Mouse (Mus musculus) kidney, embryonic 15.5 days (tissue): ENCODE data around the gene Phactr2. TPM values are rescaled to one million over a fixed set of nuclear protein-coding genes. Genes with fewer than 3 reads are reported as not detected.

Source experiments
- ATAC-seq: fragments of 200-750 bp; cut with Nextera tagmentation; replicated peaks from 2 replicates; pipeline ENCODE4 v1.8.0; 2017; ENCODE audit warnings: moderate TSS enrichment; ENCODE audit not compliant: low FRiP score
- H3K27ac ChIP-seq: fragments of 300-500 bp; sonication (generic); 2 replicates; pipeline ENCODE4 v1.5.1; 2015; ENCODE audit warnings: mild to moderate bottlenecking, inconsistent platforms
- H3K27me3 ChIP-seq: fragments of 300-500 bp; sonication (generic); 2 replicates; pipeline ENCODE4 v1.6.1; 2015; ENCODE audit warnings: inconsistent platforms
- H3K36me3 ChIP-seq: fragments of 300-500 bp; sonication (generic); 2 replicates; pipeline ENCODE4 v1.6.1; 2015; ENCODE audit warnings: inconsistent platforms
- H3K4me1 ChIP-seq: fragments of 300-500 bp; sonication (generic); 2 replicates; pipeline ENCODE4 v1.6.1; 2015; ENCODE audit warnings: inconsistent platforms
- H3K4me2 ChIP-seq: fragments of 300-500 bp; sonication (generic); 2 replicates; pipeline ENCODE4 v1.6.1; 2015; ENCODE audit warnings: moderate library complexity, mild to moderate bottlenecking, inconsistent platforms
- H3K4me3 ChIP-seq: fragments of 300-500 bp; sonication (generic); replicated peaks from 2 replicates; pipeline ENCODE4 v1.5.1; 2015; ENCODE audit warnings: mild to moderate bottlenecking, inconsistent platforms
- H3K9ac ChIP-seq: fragments of 300-500 bp; sonication (generic); 2 replicates; pipeline ENCODE4 v1.6.1; 2015; ENCODE audit warnings: mild to moderate bottlenecking, inconsistent platforms
- H3K9me3 ChIP-seq: fragments of 300-500 bp; sonication (generic); replicated peaks from 2 replicates; pipeline ENCODE4 v1.6.1; 2016; ENCODE audit warnings: inconsistent platforms
- WGBS: fragments of 180-500 bp; shearing (Covaris S2); methylation state at CpG from one replicate; pipeline ENCODE4 v1.1.7; 2015; ENCODE audit warnings: mixed read lengths; 5-methylcytosine and 5-hydroxymethylcytosine counted together
- polyA plus RNA-seq: library from polyadenylated mRNA; unstranded; fragments of >200 nt; fragmentation: Nextera tagmentation; extraction: Ambion mirVana; gene quantifications from 2 replicates; pipeline ENCODE4 v1.2.1, GENCODE M21; 2015

Phactr2 gene
- polyA plus RNA-seq, 1 experiment from 2014 or later = 30.6 TPM

DNA sequence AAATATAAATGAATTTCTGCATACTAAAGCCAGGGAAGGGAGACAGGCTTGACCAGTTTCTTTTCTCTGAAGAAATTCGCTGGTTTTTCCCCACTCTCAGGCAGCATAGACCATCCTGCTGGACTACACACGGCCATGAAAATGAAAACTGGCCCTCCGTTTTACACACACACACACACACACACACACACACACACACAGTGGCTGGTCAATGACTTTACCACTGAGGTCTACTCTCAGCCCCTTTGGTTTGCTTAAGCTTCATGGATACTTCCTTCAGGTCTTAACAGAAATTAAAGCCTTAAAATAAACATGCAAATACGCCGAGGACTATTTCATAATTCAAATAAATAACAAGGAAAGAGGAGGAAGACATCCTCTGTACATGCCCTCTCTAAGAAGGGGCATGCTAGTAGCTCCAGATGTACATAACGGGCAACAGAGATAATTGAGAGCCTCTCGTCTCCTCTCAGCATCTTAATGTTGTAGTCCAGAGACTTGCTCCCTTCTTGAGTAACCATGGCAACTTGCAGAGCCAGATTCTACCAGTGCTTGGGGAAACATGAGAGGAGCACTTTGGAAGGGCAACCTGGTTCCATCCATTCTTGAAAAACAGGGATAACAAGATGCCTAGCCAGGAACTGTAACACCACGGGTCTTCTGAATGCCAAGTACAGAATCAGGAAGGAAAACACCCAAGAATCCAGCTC, 184.8 kb downstream of the Phactr2 start:
- no peak for ATAC-seq
- WGBS = 89% methylated on average over 8 of the region's 8 CpGs
- Histone ChIP-seq H3K36me3 (peaks cover 12% of the 10 kb centered on the region), H3K4me3 (no peak overlapping the region), H3K27ac (no peak overlapping the region), H3K27me3 (no peaks in the 10 kb centered on the region), H3K9me3 (no peaks in the 10 kb centered on the region), H3K4me1 (no peaks in the 10 kb centered on the region), H3K4me2 (no peak overlapping the region), H3K9ac (no peak overlapping the region)

- WGBS = 94% methylated on average over 5 of the region's 5 CpGs
- Histone ChIP-seq H3K27me3 (no peaks in the 10 kb centered on the region), H3K4me3 (no peak overlapping the region), H3K9me3 (no peaks in the 10 kb centered on the region), H3K9ac (no peak overlapping the region), H3K4me2 (no peak overlapping the region), H3K27ac (no peak overlapping the region), H3K4me1 (no peaks in the 10 kb centered on the region), H3K36me3 (peaks cover 12% of the 10 kb centered on the region)
- no peak for ATAC-seq
These were observed 185.9 kb downstream of the Phactr2 start for GRCm38 (mm10) chr10:13288296-13288695.

- Histone ChIP-seq H3K27me3 (no peaks in the 10 kb centered on the region), H3K9me3 (no peaks in the 10 kb centered on the region), H3K4me1 (no peaks in the 10 kb centered on the region), H3K4me3 (no peak overlapping the region), H3K36me3 (0 out of 2 replicates have a peak, but pooled peaks cover 7% of the 10 kb centered on the region), H3K9ac (no peak overlapping the region), H3K27ac (no peak overlapping the region), H3K4me2 (no peak overlapping the region)
- 70% methylated on average over 4 of the region's 4 CpGs for WGBS
- ATAC-seq = no peak
These were observed 190.8 kb downstream of the Phactr2 start for GRCm38 (mm10) chr10:13283441-13283840.

DNA sequence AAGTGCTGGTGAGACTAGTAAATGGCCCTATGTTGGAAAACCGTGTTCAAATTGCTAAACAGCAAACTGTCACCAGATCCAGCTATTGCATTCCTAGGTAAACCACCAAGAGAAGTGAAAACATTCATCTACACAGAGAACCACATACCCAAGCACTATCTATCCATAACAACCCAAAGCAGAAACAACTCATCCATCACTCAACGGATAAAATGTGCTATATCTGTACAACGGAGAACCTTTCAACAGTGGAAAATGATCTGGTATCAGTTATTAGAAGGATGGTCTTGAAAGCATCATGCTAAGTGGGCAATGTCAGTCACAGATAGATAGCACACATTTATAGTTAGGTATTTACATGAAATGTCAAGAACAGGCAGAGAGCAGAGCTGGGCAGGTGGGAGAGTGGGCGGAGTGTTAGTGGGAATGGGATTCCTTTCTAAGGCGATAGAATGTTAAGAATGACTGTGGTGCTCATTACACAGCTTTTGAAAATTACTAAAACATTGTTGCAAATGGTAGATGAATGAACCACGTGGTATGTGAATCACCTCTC, 193.8 kb downstream of the Phactr2 start:
- Histone ChIP-seq H3K4me1 (no peaks in the 10 kb centered on the region), H3K9ac (no peak overlapping the region), H3K27me3 (no peaks in the 10 kb centered on the region), H3K4me3 (no peak overlapping the region), H3K27ac (no peak overlapping the region), H3K4me2 (no peak overlapping the region), H3K36me3 (0 out of 2 replicates have a peak, but pooled peaks cover 10% of the 10 kb centered on the region), H3K9me3 (no peaks in the 10 kb centered on the region)
- no peak for ATAC-seq
- WGBS = 85% methylated on average over 6 of the region's 6 CpGs

DNA sequence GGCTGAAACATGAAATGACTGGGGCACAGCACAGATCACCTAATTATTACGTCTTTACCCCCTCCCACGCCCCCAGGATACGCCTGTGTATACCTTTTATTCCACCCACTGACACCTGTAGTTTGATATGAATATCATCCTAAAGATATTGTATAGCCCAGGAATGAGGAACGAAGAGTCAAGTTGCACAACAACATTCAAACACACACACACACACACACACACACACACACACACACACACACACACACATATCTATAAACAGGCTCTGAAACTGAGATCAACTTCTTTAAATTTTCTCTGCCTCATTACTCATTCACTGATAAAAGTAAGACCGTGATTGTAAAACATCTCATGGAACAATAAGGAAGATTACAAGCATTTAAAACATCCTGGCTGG, 197.9 kb downstream of the Phactr2 start:
- no peak overlapping the region for H3K4me3 ChIP-seq
- ATAC-seq = no peak
- WGBS = 88% methylated on average over 5 of the region's 5 CpGs

DNA sequence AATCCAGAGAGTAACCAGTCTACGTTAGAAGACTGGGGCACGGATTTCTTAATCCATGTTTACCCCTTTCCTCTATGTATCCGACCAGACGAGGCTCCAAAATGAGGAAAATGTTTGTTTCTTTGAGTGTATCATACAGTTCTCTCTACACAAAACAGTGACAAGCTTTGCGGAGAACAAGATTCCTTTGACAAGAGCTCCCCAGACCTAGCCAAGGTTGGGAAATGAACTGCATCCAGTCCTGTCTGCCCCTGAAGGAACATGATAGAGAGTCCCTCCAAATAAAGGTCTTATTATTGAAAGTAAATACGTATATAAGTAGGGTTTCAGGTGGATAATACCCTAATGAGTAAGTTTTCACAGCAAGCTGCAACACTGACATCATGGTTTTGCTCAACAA, 199.1 kb downstream of the Phactr2 start:
- ATAC-seq = no peak
- peaks cover 11% of the 10 kb centered on the region for H3K4me1 ChIP-seq
- H3K9me3 ChIP-seq = no peaks in the 10 kb centered on the region
- 0 out of 2 replicates have a peak, but pooled peaks cover 8% of the 10 kb centered on the region for H3K36me3 ChIP-seq
- H3K9ac ChIP-seq = no peak overlapping the region
- no peaks in the 10 kb centered on the region for H3K27me3 ChIP-seq
- no peak overlapping the region for H3K27ac ChIP-seq
- no peak overlapping the region for H3K4me2 ChIP-seq
- no peak overlapping the region for H3K4me3 ChIP-seq
- WGBS = 92% methylated on average over 6 of the region's 6 CpGs

More for the DNA sequence above, 197.9 kb downstream of the Phactr2 start:
- Histone ChIP-seq H3K27me3 (no peaks in the 10 kb centered on the region), H3K4me1 (0 out of 2 replicates have a peak, but pooled peaks cover 4% of the 10 kb centered on the region), H3K9ac (no peak overlapping the region), H3K4me2 (no peak overlapping the region), H3K27ac (no peak overlapping the region), H3K9me3 (no peaks in the 10 kb centered on the region), H3K36me3 (0 out of 2 replicates have a peak, but pooled peaks cover 10% of the 10 kb centered on the region)

DNA sequence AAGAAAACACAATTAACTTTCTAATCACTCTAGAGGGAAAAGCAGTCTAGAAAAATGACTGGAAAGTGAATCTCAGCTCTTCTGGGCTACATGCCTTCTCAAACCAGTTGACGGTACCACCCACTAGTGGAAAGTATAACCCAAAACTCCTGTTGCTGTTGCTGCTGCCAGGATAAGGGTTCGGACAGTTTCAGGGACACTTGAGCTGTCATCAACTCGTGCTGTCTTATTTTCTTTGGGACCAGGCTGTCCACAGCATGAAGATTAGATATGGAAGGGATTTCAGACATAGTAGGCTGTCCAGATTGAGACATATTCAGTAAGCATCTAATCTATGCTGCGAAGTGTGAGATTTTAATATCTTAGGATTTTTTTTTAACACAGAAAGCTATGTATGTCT, 199.5 kb downstream of the Phactr2 start:
- H3K4me3 ChIP-seq = no peak overlapping the region
- no peaks in the 10 kb centered on the region for H3K27me3 ChIP-seq
- H3K4me2 ChIP-seq = no peak overlapping the region
- H3K4me1 ChIP-seq = peaks cover 11% of the 10 kb centered on the region
- no peak overlapping the region for H3K27ac ChIP-seq
- no peak for ATAC-seq
- WGBS = 83% methylated on average over 4 of the region's 4 CpGs
- no peak overlapping the region for H3K9ac ChIP-seq
- H3K36me3 ChIP-seq = 0 out of 2 replicates have a peak, but pooled peaks cover 8% of the 10 kb centered on the region
- no peaks in the 10 kb centered on the region for H3K9me3 ChIP-seq

DNA sequence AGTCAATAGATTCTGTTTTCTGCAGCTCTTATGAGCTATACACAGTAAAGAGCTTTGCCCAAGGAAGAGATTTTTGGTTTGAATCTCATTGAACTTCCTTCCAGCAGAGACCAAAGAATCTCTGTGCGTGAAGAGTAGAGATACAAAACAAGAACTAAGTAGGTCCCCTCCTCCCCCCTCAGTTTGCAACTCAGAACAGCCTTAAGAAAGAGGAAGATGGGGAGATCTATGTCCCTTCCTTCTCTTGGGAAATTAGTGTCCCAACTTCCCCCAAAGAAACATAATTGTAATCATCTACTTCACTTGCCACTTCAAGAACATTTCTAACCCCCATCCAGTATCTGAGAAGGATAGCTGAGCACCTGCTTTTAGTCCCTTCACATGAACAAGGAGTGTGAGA, 200.5 kb downstream of the Phactr2 start:
- H3K4me3 ChIP-seq = no peak overlapping the region
- H3K9me3 ChIP-seq = no peaks in the 10 kb centered on the region
- no peak overlapping the region for H3K27ac ChIP-seq
- peaks cover 11% of the 10 kb centered on the region for H3K4me1 ChIP-seq
- ATAC-seq = no peak
- H3K9ac ChIP-seq = no peak overlapping the region
- no peak overlapping the region for H3K4me2 ChIP-seq
- WGBS = 93% methylated on average over 1 of the region's 1 CpGs
- 0 out of 2 replicates have a peak, but pooled peaks cover 7% of the 10 kb centered on the region for H3K36me3 ChIP-seq
- no peaks in the 10 kb centered on the region for H3K27me3 ChIP-seq

- H3K4me2 ChIP-seq = no peak overlapping the region
- peaks cover 11% of the 10 kb centered on the region for H3K4me1 ChIP-seq
- 83% methylated on average over 8 of the region's 8 CpGs for WGBS
- peaks cover 5% of the 10 kb centered on the region; the same call in 1 of the 2 replicates for H3K36me3 ChIP-seq
- H3K4me3 ChIP-seq = no peak overlapping the region
- H3K27me3 ChIP-seq = no peaks in the 10 kb centered on the region
- no peaks in the 10 kb centered on the region for H3K9me3 ChIP-seq
- no peak for ATAC-seq
- no peak overlapping the region for H3K27ac ChIP-seq
- no peak overlapping the region for H3K9ac ChIP-seq
These were observed 202.5 kb downstream of the Phactr2 start for GRCm38 (mm10) chr10:13271716-13272115.

DNA sequence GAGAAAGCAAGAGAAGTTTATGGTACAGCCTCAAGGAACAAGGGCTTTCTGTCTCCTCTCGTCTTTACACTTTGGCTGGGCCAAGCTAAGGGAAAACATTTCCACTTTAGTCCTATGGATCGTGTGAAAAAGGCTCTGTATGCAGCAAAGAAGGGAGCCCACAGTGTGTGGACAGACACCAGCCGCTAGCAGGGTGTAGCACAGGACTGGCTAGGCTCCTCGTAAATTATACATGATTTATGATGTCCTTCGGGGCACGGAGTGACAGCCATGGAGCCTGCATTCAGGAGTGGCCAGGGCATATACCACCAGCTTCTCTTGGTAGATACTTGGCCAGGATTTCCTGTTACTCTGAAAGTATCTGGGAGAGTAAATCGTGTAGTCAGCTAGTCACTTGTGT, 203.1 kb downstream of the Phactr2 start:
- H3K9me3 ChIP-seq = no peaks in the 10 kb centered on the region
- H3K4me2 ChIP-seq = no peak overlapping the region
- H3K27me3 ChIP-seq = no peaks in the 10 kb centered on the region
- 39% methylated on average over 7 of the region's 7 CpGs for WGBS
- peaks cover 6% of the 10 kb centered on the region; the same call in 1 of the 2 replicates for H3K36me3 ChIP-seq
- H3K4me1 ChIP-seq = peaks cover 11% of the 10 kb centered on the region
- no peak for ATAC-seq
- H3K27ac ChIP-seq = no peak overlapping the region
- no peak overlapping the region for H3K4me3 ChIP-seq
- H3K9ac ChIP-seq = no peak overlapping the region

GRCm38 (mm10) chr10:13270270-13270669, 203.9 kb downstream of the Phactr2 start:
- H3K4me1 ChIP-seq = peaks cover 11% of the 10 kb centered on the region
- ATAC-seq = no peak
- 76% methylated on average over 7 of the region's 7 CpGs for WGBS

DNA sequence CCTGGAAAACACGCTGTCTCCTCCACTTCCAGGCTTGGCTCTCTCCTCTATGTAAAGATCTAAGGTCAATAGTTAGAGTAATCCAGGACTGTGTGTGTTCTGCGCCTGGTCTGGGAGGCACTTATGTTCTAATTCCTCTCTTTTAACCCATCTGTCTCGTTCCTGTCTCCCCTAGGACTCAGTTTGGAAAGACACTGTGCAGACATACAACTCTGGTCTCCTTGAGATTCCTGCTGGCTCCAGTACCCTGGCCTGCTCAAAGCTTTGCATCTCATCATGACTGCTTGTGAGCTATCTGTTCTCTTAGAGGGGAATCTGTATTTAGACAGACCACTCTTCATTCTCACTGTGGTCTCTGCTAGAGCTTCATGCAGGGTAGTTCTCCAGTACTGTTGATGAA, 215.0 kb downstream of the Phactr2 start:
- ATAC-seq = no peak
- peaks cover 22% of the 10 kb centered on the region; the same call in 1 of the 2 replicates for H3K4me1 ChIP-seq
- H3K9ac ChIP-seq = no peak overlapping the region

More at GRCm38 (mm10) chr10:13270270-13270669, 203.9 kb downstream of the Phactr2 start:
- Histone ChIP-seq H3K4me2 (no peak overlapping the region), H3K36me3 (peaks cover 6% of the 10 kb centered on the region; the same call in 1 of the 2 replicates), H3K9me3 (no peaks in the 10 kb centered on the region), H3K9ac (no peak overlapping the region), H3K27ac (no peak overlapping the region), H3K4me3 (no peak overlapping the region), H3K27me3 (no peaks in the 10 kb centered on the region)

More for the DNA sequence above, 215.0 kb downstream of the Phactr2 start:
- no peak overlapping the region for H3K4me3 ChIP-seq
- WGBS = 94% methylated on average over 3 of the region's 3 CpGs
- peaks cover 25% of the 10 kb centered on the region for H3K36me3 ChIP-seq
- H3K4me2 ChIP-seq = no peak overlapping the region
- H3K27ac ChIP-seq = no peak overlapping the region
- H3K27me3 ChIP-seq = no peaks in the 10 kb centered on the region
- H3K9me3 ChIP-seq = no peaks in the 10 kb centered on the region
